Mouse (Mus musculus): ENCODE measurements around the gene Rtp2.
"Not testable (repeated sequence)": the region's sequence is repeated elsewhere in the genome, so short reads cannot be mapped to it uniquely, and the experiment has no call there.

The Rtp2 gene

DNA sequence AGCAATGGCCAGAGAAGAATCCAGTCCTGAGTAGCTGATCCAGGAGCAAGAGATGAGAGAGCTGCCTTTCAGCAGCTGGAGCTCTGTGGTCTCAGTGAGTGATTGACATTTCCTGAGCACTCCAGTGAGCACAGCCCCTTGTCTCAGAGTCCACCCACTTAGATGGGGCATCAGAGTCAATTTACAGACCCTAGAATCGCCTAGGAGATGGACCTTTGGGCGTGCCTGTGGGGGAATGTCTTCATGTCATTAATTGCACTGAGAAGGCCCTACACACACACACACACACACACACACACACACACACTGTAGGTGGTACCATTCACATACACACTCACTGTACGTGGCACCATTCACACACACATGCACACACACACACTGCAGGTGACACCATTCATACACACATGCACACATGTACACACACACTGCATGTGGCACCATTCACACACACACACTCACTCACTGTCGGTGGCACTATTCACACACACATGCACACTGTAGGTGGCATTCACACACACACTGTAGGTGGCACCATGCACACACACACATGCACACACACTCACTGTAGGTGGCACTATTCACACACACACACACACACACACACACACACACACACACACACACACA, 20.0 kb upstream of the Rtp2 start:
- CTCF ChIA-PET = no interaction called here

DNA sequence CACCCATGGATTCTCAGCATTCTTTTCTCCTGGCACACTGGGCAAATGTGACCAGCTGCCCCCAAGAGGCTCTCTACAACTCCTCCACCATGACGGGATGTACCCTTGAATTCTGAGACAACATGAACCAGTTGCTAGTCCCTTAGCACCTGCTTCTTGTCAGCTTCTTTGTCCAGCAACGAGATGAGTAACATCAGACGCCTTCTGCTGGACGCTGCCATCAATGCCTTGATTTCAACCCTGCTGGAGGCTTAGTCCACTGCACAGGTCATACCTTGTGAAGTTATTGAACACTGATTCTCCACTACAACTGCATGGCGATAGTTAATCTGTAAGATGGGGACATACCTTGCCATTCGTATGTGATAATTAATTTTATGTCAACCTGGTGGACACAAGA, 15.5 kb upstream of the Rtp2 start:
- CTCF ChIA-PET = no interaction called here

DNA sequence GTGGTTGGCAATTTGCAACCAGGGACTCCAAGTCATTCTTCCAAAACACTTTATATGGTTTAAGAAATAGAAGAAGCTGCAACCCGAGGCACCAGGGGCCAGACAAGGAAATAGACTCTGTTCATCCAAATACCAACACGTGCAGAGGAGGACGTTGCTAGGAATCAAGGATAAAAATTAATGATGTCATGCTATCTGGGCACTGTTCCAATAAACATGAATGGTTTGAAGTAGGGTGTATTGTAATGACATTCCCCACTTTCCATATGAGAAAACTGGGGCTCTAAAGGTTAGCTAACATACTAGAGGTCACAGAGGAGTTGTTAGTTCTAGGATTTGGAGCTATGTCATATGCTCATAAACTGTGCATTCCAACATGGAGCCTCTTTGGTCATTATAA, 12.6 kb upstream of the Rtp2 start:
- CTCF ChIA-PET = no interaction called here

DNA sequence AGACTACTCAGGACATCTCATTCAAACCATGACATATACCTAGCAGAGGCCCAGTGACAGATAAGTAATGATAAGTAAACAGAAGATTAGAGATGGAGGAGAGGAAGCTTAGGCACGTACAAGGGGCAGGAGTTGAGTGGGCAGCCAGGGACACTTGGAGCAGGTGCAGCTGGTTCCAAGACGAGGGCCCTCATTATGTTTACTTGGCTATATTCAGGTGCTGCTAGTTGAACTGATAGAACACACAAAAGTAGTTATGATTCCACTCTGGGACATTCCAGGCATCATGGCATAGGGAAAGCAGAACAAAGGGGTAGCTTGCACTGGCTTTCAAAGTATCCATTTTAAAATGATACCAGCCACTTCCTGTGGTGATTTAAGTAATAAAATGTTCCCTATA, 2.2 kb upstream of the Rtp2 start:
- CTCF ChIA-PET = no interaction called here

DNA sequence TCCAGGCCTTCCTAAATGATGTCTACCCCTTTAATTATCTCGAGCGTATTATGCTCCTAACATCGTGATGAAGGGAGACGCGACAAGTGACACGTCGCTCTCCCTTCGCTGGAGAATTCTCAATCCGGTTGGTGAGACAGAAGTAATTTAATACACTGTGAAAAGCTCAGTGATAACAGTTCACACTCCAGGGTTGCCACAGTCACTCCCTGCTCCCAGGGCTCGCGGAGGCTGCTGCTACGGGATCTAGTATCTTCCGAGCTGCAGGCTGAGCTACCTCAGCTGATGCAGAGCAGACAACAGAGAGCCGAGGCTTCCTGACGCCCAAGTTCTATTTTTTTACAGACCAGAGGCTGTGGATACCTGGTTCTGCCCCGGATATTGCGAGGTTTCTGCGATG, 919 bp downstream of the Rtp2 start:
- CTCF ChIA-PET = interaction anchor here (0.6 kb wide), 1 partner anchor 37 kb away, joined by 9 read pairs; no protein-coding TSS in a partner anchor

DNA sequence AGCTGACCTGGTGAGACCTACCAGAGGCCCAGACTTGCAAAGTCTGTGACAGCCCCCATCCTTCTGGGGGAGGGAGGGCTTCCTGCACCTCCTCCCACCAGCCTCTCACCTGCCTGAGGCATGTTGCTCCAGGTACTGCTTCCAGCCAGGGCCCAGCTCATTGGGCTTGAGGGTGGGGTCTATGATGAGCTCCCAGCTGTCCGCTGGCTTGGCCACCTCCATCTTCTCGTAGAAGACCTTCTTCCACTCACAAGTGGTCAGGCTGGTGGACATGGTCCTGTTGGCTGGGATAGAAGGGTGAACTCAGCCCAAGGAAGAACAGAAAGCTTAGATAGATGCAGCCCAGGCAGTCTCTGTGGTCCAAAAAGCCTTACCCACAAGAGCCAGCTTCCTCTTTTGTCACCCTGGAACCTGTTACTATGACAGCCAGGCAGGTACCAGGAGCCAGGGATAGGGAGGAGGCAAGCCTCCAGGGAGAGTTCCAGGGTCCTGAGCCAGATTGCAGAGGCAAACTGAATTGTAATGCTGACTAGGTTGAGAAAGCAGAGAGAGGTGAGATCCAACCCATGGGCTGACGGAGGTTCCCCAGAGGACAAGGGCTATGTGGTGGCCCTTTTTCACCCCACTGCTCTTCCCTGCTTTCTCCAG, 1.6 kb downstream of the Rtp2 start:
- CTCF ChIA-PET = no interaction called here

DNA sequence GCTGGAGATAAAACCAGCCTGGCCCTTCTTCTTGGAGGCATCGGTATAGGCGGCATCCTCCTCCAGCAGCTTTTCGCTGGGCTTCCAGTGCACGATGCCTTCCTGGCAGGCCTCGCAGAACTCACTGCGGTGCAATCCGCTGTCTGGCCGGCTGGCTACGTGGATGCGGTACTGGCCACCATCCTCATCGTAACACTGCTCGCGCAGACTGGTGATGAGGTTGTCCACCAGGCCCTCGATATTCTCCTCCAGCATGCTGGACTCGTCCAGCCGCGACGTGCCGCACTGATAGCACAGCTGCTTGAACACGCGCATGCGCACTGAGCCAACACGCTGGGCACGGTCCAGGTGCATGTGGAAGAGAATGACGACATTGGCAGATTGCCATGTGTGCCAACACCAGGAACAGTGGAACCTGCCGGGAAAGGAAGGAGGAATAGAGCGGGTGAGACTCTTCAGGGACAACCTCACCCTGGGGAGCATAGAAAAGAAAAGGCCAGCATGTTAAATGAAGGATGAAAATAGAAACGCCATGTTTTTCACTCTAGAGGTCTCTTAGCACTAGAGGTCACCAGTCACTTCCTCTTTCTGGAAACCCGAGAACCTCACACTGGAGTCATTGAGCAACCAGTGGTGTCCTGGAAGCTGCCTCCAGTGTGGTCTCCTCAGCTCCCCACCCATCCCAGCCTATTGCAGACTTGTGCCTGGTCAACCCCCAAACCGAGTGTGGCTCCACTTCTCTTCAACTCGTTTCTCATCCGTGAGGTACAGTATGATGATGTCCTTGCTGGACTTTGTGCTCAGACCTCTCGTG, 4.7 kb downstream of the Rtp2 start:
- CTCF ChIA-PET = no interaction called here

DNA sequence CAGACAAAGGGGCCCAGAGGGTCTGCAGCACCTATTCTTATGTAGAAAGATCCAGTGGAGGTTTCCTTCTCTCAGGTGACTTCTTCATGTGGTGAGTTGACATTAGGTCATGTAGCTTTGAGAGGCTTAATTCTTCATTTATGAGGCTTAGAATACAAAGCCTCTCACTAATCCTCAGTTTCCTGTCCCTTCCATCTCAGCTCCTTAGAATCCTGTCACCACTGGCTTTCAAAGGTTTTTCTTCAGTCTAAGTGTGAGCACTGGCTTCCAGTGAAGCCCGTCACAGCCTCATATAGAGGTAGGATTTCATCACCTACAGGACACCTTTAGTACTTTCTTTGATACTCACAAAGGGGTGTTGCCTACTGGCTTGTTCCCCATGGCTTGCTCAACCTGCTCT, 9.3 kb downstream of the Rtp2 start:
- CTCF ChIA-PET = no interaction called here

DNA sequence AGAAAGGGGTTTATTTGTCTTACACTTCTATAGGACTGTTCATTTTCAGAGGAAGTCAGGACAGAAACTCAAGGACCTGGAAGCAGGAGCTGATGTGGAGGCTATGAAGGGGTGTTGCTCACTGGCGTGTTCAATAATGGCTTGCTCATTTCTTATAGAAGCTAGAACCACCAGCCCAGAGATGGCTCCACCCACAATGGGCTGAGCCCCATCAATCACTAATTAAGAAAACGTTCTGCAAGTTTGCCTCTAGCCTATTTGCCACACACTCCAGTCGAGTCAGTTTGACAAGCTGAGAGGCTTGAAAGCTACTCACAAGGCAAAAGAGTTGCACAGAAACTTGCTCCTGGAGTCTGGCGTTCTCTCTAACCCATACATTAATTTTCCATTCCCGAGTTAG, 10.5 kb downstream of the Rtp2 start:
- CTCF ChIA-PET = no interaction called here

DNA sequence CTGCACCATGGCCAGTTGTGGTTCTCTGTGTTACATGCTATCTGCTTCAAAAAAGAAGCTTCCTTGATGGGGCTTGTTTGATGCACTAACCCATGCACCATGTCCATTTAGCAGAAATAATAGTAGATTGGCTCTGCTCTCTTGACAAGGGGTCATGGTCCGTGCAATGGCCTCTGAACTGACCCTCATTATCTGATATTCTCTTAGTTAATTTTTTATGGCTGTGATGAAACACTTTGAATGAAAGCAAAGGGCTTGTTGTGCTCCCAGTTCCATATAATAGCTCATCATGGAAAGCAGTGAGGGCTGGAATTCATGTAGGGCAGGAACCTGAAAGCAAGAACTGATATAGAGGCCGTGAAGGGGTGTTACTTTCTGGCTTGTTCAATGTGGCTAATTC, 12.8 kb downstream of the Rtp2 start:
- CTCF ChIA-PET = no interaction called here

DNA sequence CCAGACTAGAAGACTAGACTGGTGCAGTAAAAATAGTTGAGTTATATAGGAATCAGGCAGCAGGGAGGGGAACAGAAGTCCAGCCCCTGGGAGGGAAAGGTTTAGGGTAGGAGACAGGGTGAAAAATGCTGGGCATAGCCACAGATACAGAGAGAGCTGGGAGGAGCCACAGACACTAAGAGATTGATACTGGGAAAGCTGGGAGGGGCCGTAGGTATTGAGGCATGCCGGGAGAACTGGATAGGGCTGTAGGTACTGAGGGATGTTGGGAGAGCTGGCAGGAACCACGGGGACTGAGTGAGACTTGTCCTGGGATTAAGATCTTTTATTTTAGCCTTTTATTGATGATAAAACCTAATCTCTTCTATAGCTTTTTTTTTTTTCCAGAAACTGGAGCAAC, 18.8 kb downstream of the Rtp2 start:
- CTCF ChIA-PET = no interaction called here

DNA sequence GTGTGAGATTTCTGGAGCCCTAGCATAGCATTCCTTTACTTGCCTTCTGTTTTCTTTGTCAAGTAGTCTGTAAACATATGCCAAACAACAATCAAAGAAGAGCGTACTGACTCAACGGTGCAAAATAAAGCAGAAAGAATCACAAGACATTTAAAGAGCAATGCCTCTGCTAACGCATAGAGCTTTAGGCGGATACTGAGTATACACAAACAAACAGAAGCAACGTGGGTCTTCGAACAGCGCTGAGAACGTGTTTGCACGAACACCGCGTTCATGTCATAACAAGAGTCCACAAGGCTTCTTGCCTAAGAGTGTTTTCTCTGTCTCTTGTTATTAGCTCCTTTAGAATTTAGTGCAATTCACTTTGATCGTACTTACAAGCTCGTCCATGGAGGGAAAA, 19.5 kb downstream of the Rtp2 start:
- CTCF ChIA-PET = no interaction called here

DNA sequence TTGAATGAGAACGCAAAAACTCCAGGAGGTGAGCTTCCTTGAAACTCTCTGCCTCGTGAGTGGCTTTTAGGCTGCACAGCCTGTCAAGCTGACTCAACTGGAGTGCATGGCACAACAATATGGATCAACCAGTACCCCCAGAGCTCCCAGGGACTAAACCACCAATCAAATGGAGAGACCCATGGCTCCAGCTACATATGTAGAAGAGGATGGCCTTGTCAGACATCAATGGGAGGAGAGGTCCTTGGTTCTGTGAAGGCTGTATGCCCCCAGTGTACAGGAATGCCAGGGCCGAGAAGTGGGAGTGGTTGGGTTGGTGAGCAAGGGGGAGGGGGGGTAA, 23.2 kb downstream of the Rtp2 start:
- CTCF ChIA-PET = not testable (repeated sequence)

DNA sequence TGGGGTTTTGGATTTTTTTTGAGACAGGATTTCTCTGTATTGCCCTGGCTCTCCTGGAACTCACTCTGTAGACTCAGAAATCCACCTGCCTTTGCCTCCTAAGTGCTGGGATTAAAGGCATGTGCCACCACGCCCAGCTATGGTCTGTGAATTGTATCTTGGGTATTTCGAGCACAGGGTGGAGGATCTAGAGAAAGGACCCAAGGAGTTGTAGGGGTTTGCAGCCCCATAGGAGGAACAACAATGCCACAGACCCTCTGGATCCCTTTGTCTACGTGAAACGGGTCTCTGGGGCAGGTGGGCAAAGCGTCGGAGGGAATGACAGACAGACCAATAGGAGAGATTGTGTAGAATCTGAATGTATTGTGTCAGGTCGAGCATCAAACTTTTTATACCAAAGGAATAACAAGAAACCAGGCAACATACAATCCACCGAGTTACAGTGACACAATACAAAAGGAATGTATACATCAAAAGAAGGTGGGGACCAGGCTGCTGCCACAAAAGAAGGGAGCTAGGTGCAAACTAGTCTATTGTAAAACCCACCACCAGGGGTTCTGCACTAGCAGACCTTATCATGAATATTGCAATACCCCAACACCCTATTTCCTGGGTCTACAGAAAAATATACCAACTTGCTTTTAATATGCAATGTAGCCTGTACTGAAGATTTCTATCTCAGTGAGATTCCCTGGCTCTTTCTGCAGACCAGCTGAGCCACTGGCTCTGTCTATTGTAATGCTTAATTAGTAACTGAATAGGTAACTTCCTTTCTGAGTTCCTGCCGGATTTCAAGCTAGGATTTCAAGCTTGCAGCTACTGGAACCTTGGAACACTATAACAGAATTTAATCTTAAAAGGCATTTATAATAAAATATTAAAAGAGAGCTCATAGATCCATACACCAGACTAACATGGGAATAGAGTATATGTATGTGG, 23.8 kb downstream of the Rtp2 start:
- CTCF ChIA-PET = not testable (repeated sequence)

DNA sequence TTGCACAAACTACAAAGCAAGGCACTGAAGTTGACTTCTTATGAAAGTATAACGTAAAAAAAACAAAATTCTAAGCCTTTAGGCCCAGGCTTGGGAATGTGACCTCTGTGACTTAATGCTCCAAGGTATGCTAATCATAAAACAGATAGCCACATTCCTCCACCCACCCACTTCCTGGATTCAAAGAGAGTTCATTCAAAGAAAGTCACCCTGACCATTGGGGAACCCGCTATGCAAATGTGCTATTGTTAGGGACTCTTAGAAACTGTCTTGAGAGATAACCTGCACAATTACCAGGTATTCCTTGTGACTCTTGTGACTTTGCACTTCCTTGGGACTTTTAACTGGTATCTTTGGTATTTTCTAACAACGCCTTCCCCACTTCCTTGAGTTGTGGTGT, 25.6 kb downstream of the Rtp2 start:
- CTCF ChIA-PET = interaction anchor here (0.5 kb wide), 1 partner anchor 1069 kb away, joined by 5 read pairs; no protein-coding TSS in a partner anchor

DNA sequence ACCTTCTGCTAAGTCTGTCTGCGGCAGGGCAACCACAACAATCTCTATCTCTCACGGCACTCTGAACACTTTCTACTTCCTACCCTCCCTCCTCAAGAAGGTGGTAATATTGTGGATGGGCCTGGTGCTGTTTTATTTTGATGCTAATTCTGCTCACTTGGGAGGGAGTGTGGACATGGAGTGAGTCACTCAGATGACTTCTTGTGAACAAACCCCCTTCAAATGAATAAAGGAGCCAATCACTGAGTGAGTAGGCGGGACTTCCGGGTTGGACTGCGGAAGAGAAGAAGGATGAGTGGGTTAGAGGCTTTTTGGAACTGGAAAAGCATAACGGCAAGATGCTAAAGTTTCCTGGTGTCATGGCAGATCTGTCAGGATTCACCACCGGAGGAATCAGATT, 30.8 kb downstream of the Rtp2 start:
- CTCF ChIA-PET = no interaction called here

DNA sequence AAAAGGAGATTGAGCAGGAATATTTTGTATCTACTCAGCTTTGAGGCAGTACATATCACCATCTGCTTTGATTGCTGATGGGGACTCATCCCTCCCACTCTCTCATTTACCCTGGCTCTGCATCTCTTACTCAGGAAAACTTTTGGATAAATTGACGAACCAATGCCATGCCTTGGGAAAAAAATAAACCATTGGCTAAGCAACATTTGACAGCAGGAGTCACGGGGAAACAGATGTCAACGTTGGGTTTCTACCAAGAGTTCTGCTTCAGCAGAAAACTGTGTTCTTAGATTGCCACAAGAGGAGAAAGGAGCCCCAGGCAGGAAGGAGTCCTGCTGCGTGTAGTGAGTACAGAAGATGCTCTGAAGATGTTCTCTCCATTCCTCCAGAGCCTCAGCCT, 32.1 kb downstream of the Rtp2 start:
- CTCF ChIA-PET = no interaction called here

DNA sequence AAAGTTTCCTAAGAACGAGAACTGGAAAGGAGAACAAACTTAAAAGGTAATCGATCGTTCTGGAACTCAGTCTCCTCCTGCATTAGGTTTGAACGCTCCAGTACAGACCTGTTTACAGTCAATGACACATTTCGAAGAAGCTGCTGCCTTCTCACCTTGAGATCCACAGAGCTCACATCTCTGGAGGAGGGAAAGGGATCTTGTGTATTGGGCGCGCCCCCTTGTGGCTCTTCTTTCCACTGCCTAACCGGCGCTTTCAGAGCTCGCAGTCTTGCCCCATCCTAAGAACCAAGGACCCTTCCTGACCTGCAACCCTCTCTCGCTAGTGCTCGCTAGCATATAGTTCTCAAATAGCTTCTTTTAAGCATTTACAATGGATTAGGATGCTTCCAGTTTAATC, 33.4 kb downstream of the Rtp2 start:
- CTCF ChIA-PET = interaction anchor here (0.6 to 3.3 kb wide), 3 partner anchors 347 to 1215 kb away, joined by 3 to 24 read pairs (median 3); no protein-coding TSS in a partner anchor

DNA sequence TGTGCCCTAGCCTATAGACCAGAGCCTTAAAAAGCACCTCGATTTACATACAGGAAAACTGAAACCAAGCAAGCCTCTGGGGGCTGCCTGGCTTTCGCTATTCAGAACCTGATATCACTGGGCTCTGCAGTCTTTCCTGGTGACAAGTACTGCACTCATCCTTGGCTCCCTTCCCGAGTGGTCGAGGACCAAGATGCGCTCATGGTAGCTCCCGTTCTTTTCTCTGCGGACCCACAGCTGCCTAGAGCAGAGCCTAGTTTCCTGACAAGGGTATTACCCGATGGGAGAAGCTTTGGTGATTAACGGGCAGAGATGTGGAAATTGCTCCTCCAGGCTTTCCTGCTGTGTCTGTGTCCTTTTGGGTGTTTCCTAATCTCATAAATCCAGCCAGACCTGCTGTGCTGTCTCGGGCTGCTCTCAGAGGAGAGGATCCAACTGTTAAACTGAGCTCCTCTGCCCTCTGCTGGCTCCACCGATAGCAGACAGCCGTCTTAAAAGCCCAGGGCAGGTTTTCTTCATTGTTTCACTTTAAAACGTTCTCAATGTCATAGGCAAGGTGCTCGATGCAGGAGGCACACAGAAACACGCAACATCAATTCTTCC, 34.1 kb downstream of the Rtp2 start:
- CTCF ChIA-PET = interaction anchor here (3.3 kb wide), 1 partner anchor 346 kb away, joined by 24 read pairs; no protein-coding TSS in a partner anchor

DNA sequence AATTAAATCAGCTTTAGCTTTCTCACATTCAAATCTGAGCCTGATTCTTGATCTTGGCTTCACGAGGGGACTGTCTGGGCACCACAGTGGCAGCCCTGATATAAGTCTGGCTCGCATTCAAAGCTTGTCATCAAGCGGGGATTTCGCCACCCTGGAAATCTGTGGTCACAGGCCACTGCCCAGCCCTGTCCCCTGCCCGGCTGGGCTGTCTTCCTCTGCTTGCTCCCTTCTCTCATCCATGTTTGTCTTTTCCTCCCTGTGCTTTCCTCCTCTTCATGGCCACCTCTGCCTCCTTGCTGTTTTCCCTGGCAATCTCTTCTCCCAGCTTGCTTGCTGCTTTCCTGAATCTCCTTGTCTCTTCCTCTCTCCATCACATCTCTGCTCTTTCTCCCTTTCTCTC, 34.7 kb downstream of the Rtp2 start:
- CTCF ChIA-PET = interaction anchor here (3.3 kb wide), 1 partner anchor 346 kb away, joined by 24 read pairs; no protein-coding TSS in a partner anchor

DNA sequence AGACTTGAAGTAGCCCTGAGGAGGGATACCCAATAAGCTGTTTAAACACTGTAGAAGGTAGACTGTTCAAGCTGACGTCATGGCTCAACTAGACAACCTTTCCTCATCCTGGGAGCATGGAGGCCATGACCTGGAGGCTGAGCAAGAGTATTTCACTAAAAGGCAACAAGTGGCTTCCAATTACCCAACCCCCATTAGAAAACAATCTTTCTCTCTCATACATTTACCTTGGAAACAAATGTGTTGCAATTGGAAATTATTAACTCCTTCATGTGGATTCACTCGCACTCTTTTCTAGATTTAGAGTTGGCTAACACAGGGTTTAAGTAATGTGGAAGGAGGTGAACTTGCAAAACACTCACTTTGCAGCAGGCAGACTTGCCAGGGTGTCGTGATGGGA, 37.1 kb downstream of the Rtp2 start:
- CTCF ChIA-PET = no interaction called here

DNA sequence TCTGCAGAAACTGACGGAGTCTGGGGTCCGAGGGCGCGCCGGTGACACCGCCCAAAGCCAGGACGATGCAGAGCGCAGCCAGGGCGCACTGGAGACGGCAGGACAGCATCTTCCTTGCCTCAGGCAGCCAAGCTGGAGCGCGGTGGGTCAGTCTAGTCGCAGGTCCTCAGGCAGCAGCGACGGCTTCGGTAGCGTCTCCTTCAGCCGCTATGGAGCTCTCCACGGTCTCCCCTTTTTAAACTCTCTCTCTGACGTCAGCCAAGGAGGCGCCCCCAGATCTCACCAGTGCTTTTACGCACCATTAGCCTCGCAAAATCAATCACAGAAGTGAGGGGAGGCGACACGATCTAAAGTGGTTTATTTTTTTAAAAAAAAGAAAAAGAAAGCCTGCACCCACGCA, 41.6 kb downstream of the Rtp2 start, which contains the start of gene Sst:
TSS of gene Sst (minus strand) at position 323 of the 400 bp plus-strand sequence.
- CTCF ChIA-PET = no interaction called here
